Mouse (Mus musculus) forebrain, postnatal 0 days (tissue): ENCODE measurements around the gene Ap1ar. TPM values are rescaled to one million over a fixed set of nuclear protein-coding genes. Genes with fewer than 3 reads are reported as not detected.

ENCODE experiments used
- ATAC-seq: fragments of 200-750 bp; cut with Nextera tagmentation; 2 replicates; pipeline ENCODE4 v1.8.0; 2017; ENCODE audit warnings: mild to moderate bottlenecking, moderate library complexity
- DNase-seq: peaks from one replicate; pipeline ENCODE4 v3.0.0-alpha.2; 2015
- H3K27ac ChIP-seq: fragments of 300-500 bp; sonication (generic); 2 replicates; pipeline ENCODE4 v1.5.1; 2014; ENCODE audit warnings: low read depth, mild to moderate bottlenecking, antibody characterized with exemption, low read length, moderate library complexity, mixed read lengths
- H3K27me3 ChIP-seq: fragments of 300-500 bp; sonication (generic); 2 replicates; pipeline ENCODE4 v1.6.1; 2014; ENCODE audit warnings: mild to moderate bottlenecking, low read length, mixed read lengths; ENCODE audit not compliant: insufficient read depth
- H3K36me3 ChIP-seq: fragments of 300-500 bp; sonication (generic); 2 replicates; pipeline ENCODE4 v1.6.1; 2014; ENCODE audit warnings: mild to moderate bottlenecking, moderate library complexity; ENCODE audit not compliant: insufficient read depth
- H3K4me1 ChIP-seq: fragments of 300-500 bp; sonication (generic); 2 replicates; pipeline ENCODE4 v1.6.1; 2014; ENCODE audit warnings: antibody characterized with exemption; ENCODE audit not compliant: insufficient read depth
- H3K4me2 ChIP-seq: fragments of 300-500 bp; sonication (generic); 2 replicates; pipeline ENCODE4 v1.6.1; 2014; ENCODE audit warnings: low read depth, mild to moderate bottlenecking, moderate library complexity
- H3K4me3 ChIP-seq: fragments of 300-500 bp; sonication (generic); 2 replicates; pipeline ENCODE4 v1.5.1; 2014; ENCODE audit warnings: low read depth, low read length, mixed read lengths
- H3K9ac ChIP-seq: fragments of 300-500 bp; sonication (generic); 2 replicates; pipeline ENCODE4 v1.6.1; 2014; ENCODE audit warnings: mild to moderate bottlenecking
- H3K9me3 ChIP-seq: fragments of 300-500 bp; sonication (generic); 2 replicates; pipeline ENCODE4 v1.6.1; 2016; ENCODE audit warnings: low read length
- CTCF ChIP-seq: sonication (generic); IDR thresholded peaks from 2 replicates; pipeline ENCODE4 v1.5.1; 2016; ENCODE audit warnings: antibody characterized with exemption, control low read depth, low read depth
- polyA plus RNA-seq: library from polyadenylated mRNA; unstranded; fragments of >200 nt; fragmentation: Nextera tagmentation; extraction: Ambion mirVana; gene quantifications from 2 replicates; pipeline ENCODE4 v1.2.1, GENCODE M21; 2015
- total RNA-seq: library from RNA; depleted of rRNA; stranded (reverse); fragments of >200 nt; gene quantifications from 2 replicates; pipeline ENCODE4 v1.2.3, GENCODE M21; 2014; rRNA removed

Gene Ap1ar
- total and polyA plus RNA-seq, 2 experiments from 2014 or later, result 68.0 to 124 TPM

- no peak for TF ChIP-seq CTCF
- H3K4me1 ChIP-seq, result no peaks in the 10 kb centered on the region
- no peaks in the 10 kb centered on the region for H3K36me3 ChIP-seq
- no peak overlapping the region for H3K9ac ChIP-seq
- ATAC-seq (no peak), DNase-seq (no peak)
- H3K4me2 ChIP-seq, result no peak overlapping the region
- no peaks in the 10 kb centered on the region for H3K27me3 ChIP-seq
- no peaks in the 10 kb centered on the region for H3K9me3 ChIP-seq
- no peak overlapping the region for H3K4me3 ChIP-seq
- no peak overlapping the region for H3K27ac ChIP-seq
Measured at GRCm38 (mm10) chr3:127757886-127758301, 79.4 kb downstream of the Ap1ar start.

Other genes starting within 250 kb of the Ap1ar start
- 5.0 and 9.4 TPM in 2 replicates for gene Neurog2, start 204.4 kb downstream of the Ap1ar start, total RNA-seq
- gene Neurog2, start 204.4 kb downstream of the Ap1ar start, polyA plus RNA-seq, result 2.2 and 2.6 TPM in 2 replicates
- 1.3 and 3.5 TPM in 2 replicates for gene Alpk1, start 57.0 kb downstream of the Ap1ar start, total RNA-seq
- 0.30 and 0.39 TPM in 2 replicates for gene Alpk1, start 57.0 kb downstream of the Ap1ar start, polyA plus RNA-seq
- gene Tifa, start 47.7 kb downstream of the Ap1ar start, total RNA-seq, result 2.4 and 4.2 TPM in 2 replicates
- 2.6 and 2.7 TPM in 2 replicates for gene Tifa, start 47.7 kb downstream of the Ap1ar start, polyA plus RNA-seq
- 7.4 and 15.5 TPM in 2 replicates for gene Fam241a, start 58.8 kb upstream of the Ap1ar start, total RNA-seq
- 12.4 and 13.7 TPM in 2 replicates for gene Fam241a, start 58.8 kb upstream of the Ap1ar start, polyA plus RNA-seq